Mouse (Mus musculus) lung, embryonic 14.5 days (tissue): Measurements from ENCODE around the gene Psma2. TPM values are rescaled to one million over a fixed set of nuclear protein-coding genes. Genes with fewer than 3 reads are reported as not detected.

Experiments used
- ATAC-seq: fragments of 200-750 bp; cut with Nextera tagmentation; 2 replicates; pipeline ENCODE4 v1.8.0; 2017; ENCODE audit warnings: mild to moderate bottlenecking, moderate TSS enrichment, moderate library complexity; ENCODE audit not compliant: insufficient read depth
- DNase-seq: peaks from one replicate; pipeline ENCODE4 v3.0.0-alpha.2; 2015
- H3K27ac ChIP-seq: fragments of 300-500 bp; sonication (generic); 2 replicates; pipeline ENCODE4 v1.5.1; 2014; ENCODE audit warnings: low read depth, mild to moderate bottlenecking, moderate library complexity
- H3K27me3 ChIP-seq: fragments of 300-500 bp; sonication (generic); 2 replicates; pipeline ENCODE4 v1.6.1; 2014; ENCODE audit warnings: low read length, control low read depth; ENCODE audit not compliant: insufficient read depth
- H3K36me3 ChIP-seq: fragments of 300-500 bp; sonication (generic); 2 replicates; pipeline ENCODE4 v1.6.1; 2014; ENCODE audit warnings: control low read depth; ENCODE audit not compliant: insufficient read depth
- H3K4me1 ChIP-seq: fragments of 300-500 bp; sonication (generic); 2 replicates; pipeline ENCODE4 v1.6.1; 2014; ENCODE audit warnings: antibody characterized with exemption, control low read depth; ENCODE audit not compliant: insufficient read depth
- H3K4me2 ChIP-seq: fragments of 300-500 bp; sonication (generic); 2 replicates; pipeline ENCODE4 v1.6.1; 2014; ENCODE audit warnings: mild to moderate bottlenecking
- H3K4me3 ChIP-seq: fragments of 300-500 bp; sonication (generic); 2 replicates; pipeline ENCODE4 v1.5.1; 2014; ENCODE audit warnings: low read depth, low read length
- H3K9ac ChIP-seq: fragments of 300-500 bp; sonication (generic); 2 replicates; pipeline ENCODE4 v1.6.1; 2014
- H3K9me3 ChIP-seq: fragments of 300-500 bp; sonication (generic); 2 replicates; pipeline ENCODE4 v1.6.1; 2016; ENCODE audit warnings: low read depth, low read length, control low read depth
- CTCF ChIP-seq: IDR thresholded peaks from 2 replicates; pipeline ENCODE4 v1.5.1; 2016; ENCODE audit warnings: antibody characterized with exemption, low read depth
- WGBS: fragments of 180-500 bp; shearing (Covaris S2); extraction: QIAGEN DNeasy Blood & Tissue Kit; methylation state at CpG from one replicate; pipeline ENCODE4 v1.1.7; 2014; 5-methylcytosine and 5-hydroxymethylcytosine counted together
- polyA plus RNA-seq: library from polyadenylated mRNA; unstranded; fragments of >200 nt; fragmentation: Nextera tagmentation; extraction: Ambion mirVana; gene quantifications from 2 replicates; pipeline ENCODE4 v1.2.1, GENCODE M21; 2014

Gene Psma2
- polyA plus RNA-seq, 1 experiment from 2014 or later = 212 TPM

DNA sequence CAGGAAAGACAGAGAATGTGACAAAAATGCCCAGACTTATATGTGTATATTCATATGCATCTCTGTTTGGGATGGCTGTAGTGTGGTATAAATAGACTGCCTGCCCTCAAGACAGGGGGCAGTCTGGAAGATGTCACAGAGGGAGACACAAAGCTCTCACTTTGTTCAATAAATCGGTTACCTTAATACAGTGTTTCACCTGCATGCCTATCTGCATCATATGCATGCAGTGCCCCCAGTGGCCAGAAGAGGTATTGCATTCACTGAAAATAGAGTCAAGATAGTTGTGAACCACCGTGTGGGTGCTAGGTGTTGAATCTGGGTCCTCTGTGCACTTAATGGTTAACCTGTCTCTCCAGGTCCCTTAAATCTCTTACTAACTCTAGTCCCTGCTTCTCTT lies 5.7 kb downstream of the Psma2 start:
- 23% methylated on average over 2 of the region's 2 CpGs for WGBS
- ATAC-seq = 0 out of 2 replicates have a peak, but pooled peaks have one; percentile 35
- Histone ChIP-seq H3K4me2 (no peak overlapping the region), H3K27ac (no peak overlapping the region), H3K9ac (no peak overlapping the region), H3K4me3 (no peak overlapping the region), H3K36me3 (peaks cover 59% of the 10 kb centered on the region), H3K4me1 (no peaks in the 10 kb centered on the region), H3K9me3 (no peaks in the 10 kb centered on the region), H3K27me3 (no peaks in the 10 kb centered on the region)
- peak; percentile 93 for TF ChIP-seq CTCF
- DNase-seq = peak; percentile 80

GRCm38 (mm10) chr13:14629726-14630641 lies 16.9 kb downstream of the Psma2 start, which contains the start of gene AW209491:
AW209491 (plus strand) TSS chr13:14630154.
- no peak for TF ChIP-seq CTCF
- H3K27ac ChIP-seq = peak within 1 kb of the TSS; percentile 65; the same call in 1 of the 2 replicates
- ATAC-seq (peak; percentile 97), DNase-seq (peak; percentile 97)
- peaks cover 18% of the 10 kb centered on the region for H3K36me3 ChIP-seq
- H3K4me1 ChIP-seq = no peaks in the 10 kb centered on the region
- H3K9me3 ChIP-seq = no peaks in the 10 kb centered on the region
- 1% methylated on average over 29 of the region's 29 CpGs for WGBS
- H3K4me3 ChIP-seq = peak within 1 kb of the TSS; percentile 66
- no peaks in the 10 kb centered on the region for H3K27me3 ChIP-seq
- peak within 1 kb of the TSS; percentile 77 for H3K9ac ChIP-seq
- H3K4me2 ChIP-seq = peak within 1 kb of the TSS; percentile 75

- no peak overlapping the region for H3K4me3 ChIP-seq
- H3K27me3 ChIP-seq = no peaks in the 10 kb centered on the region
- no peak for TF ChIP-seq CTCF
- no peak overlapping the region for H3K27ac ChIP-seq
- WGBS = 38% methylated on average over 1 of the region's 1 CpGs
- no peak for DNase-seq
- peaks cover 22% of the 10 kb centered on the region; the same call in 1 of the 2 replicates for H3K36me3 ChIP-seq
- no peaks in the 10 kb centered on the region for H3K9me3 ChIP-seq
- ATAC-seq = no peak
- no peaks in the 10 kb centered on the region for H3K4me1 ChIP-seq
- no peak overlapping the region for H3K4me2 ChIP-seq
- no peak overlapping the region for H3K9ac ChIP-seq
Observed at GRCm38 (mm10) chr13:14639998-14640397, 27.0 kb downstream of the Psma2 start.

- no peaks in the 10 kb centered on the region; the same call in 1 of the 2 replicates for H3K9me3 ChIP-seq
- no peak overlapping the region for H3K4me2 ChIP-seq
- DNase-seq (peak; percentile 79), ATAC-seq (no peak)
- H3K9ac ChIP-seq = no peak overlapping the region
- no peak overlapping the region for H3K27ac ChIP-seq
- no peaks in the 10 kb centered on the region for H3K36me3 ChIP-seq
- TF ChIP-seq CTCF = peak; percentile 59
- 10% methylated on average over 1 of the region's 1 CpGs for WGBS
- no peak overlapping the region for H3K4me3 ChIP-seq
- no peaks in the 10 kb centered on the region for H3K27me3 ChIP-seq
- no peaks in the 10 kb centered on the region for H3K4me1 ChIP-seq
Observed at GRCm38 (mm10) chr13:14649301-14649700, 36.3 kb downstream of the Psma2 start.

GRCm38 (mm10) chr13:14667107-14667506 lies 54.1 kb downstream of the Psma2 start:
- H3K36me3 ChIP-seq = no peaks in the 10 kb centered on the region
- H3K4me3 ChIP-seq = no peak overlapping the region
- WGBS = 64% methylated on average over 4 of the region's 4 CpGs
- ATAC-seq (no peak), DNase-seq (no peak)
- H3K4me2 ChIP-seq = no peak overlapping the region
- TF ChIP-seq CTCF = no peak
- no peak overlapping the region for H3K27ac ChIP-seq
- H3K27me3 ChIP-seq = no peaks in the 10 kb centered on the region
- no peaks in the 10 kb centered on the region for H3K9me3 ChIP-seq
- no peaks in the 10 kb centered on the region for H3K4me1 ChIP-seq
- H3K9ac ChIP-seq = no peak overlapping the region

DNA sequence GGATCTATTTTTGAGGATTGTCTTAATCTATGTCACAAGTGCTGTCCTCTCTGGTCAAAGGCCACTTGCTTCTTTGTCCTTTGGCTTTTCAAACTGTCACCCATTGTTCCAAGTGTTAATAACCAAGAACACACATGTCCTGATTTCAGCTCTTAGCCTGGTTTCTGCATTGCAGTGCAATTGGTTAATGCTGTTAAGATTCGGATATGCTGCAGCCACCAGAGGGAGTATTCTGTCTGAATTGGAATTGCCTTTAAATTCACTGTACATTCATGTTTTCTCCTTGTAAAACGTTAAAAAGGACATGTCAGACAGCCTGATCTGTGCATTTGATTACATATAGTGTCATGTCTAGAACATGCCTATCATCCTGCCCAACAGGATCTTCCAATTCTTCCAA lies 57.3 kb downstream of the Psma2 start:
- 18% methylated on average over 2 of the region's 2 CpGs for WGBS
- Histone ChIP-seq H3K4me3 (no peak overlapping the region), H3K27me3 (no peaks in the 10 kb centered on the region), H3K4me2 (no peak overlapping the region), H3K36me3 (no peaks in the 10 kb centered on the region), H3K4me1 (no peaks in the 10 kb centered on the region), H3K27ac (no peak overlapping the region), H3K9ac (no peak overlapping the region), H3K9me3 (no peaks in the 10 kb centered on the region)
- ATAC-seq = peak; percentile 31; the same call in 1 of the 2 replicates
- TF ChIP-seq CTCF = peak; percentile 80
- peak; percentile 85 for DNase-seq

DNA sequence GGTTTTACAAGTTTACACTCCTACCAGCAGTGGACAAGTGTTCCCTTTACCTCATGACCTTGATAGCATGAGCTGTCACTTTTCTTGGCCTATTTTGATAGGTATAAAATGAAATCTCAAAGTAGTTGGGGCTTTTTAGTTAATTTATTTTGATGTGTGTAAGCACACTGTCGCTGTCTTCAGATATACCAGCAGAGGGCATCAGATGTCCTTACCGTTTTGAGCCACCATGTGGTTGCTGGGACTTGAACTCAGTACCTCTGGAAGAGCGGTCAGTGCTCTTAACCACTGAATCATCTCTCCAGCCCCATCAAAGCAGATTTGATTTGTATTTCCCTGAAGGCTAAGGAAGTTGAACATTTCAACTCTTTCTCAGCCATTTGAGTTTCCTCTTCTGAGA lies 75.9 kb downstream of the Psma2 start:
- Histone ChIP-seq H3K36me3 (no peaks in the 10 kb centered on the region), H3K9me3 (no peaks in the 10 kb centered on the region), H3K4me3 (no peak overlapping the region), H3K27me3 (no peaks in the 10 kb centered on the region), H3K9ac (no peak overlapping the region), H3K27ac (no peak overlapping the region), H3K4me1 (no peaks in the 10 kb centered on the region), H3K4me2 (no peak overlapping the region)
- DNase-seq = no peak
- TF ChIP-seq CTCF = 0 out of 2 replicates have a peak, but pooled peaks have one; percentile 10
- no peak for ATAC-seq
- 65% methylated on average over 3 of the region's 3 CpGs for WGBS
